Mouse (Mus musculus): Measurements from ENCODE around the gene Aif1.

GRCm38 (mm10) chr17:35153077-35153476, 22.8 kb downstream of the Aif1 start:
- TF ChIP-seq CTCF (IDR thresholded peaks at IDR 0.05; ENCODE audit: low read depth) = no peak
- no peak for TF ChIP-seq EP300 (IDR thresholded peaks at IDR 0.05; ENCODE audit: low read depth)
